Mouse (Mus musculus) CH12.LX (cell line): Measurements from ENCODE around the gene Adtrp. TPM values are rescaled to one million over a fixed set of nuclear protein-coding genes. Genes with fewer than 3 reads are reported as not detected.

Experiments
- DNase-seq: peaks from one replicate; pipeline ENCODE4 v3.0.0-alpha.2; 2013; ENCODE audit errors: extremely low read depth
- H3K27ac ChIP-seq: 2 replicates; pipeline ENCODE4 v1.5.1; 2012; ENCODE audit warnings: low read depth, mild to moderate bottlenecking, control low read depth, moderate library complexity; ENCODE audit not compliant: insufficient read depth
- H3K27me3 ChIP-seq: replicated peaks from 2 replicates; pipeline ENCODE3; 2012; ENCODE audit warnings: inconsistent platforms
- H3K36me3 ChIP-seq, 2 experiments: replicated peaks in 1 of 2; 2 replicates each; pipeline versions ENCODE3 to v1.6.1; 2012; ENCODE audit warnings: inconsistent platforms in 1 of 2, low read length in 1 of 2, mild to moderate bottlenecking in 1 of 2, mixed read lengths in 1 of 2, moderate library complexity in 1 of 2; ENCODE audit not compliant: control insufficient read depth in 1 of 2, insufficient read depth in 1 of 2
- H3K4me1 ChIP-seq, 2 experiments: 2 replicates each; pipeline ENCODE4 v1.6.1; 2012; ENCODE audit warnings: inconsistent platforms in 1 of 2, moderate library complexity in 1 of 2; ENCODE audit not compliant: insufficient read depth in 2 of 2, control insufficient read depth in 1 of 2
- H3K4me2 ChIP-seq: 2 replicates; pipeline ENCODE4 v1.6.1; 2012; ENCODE audit warnings: low read depth, mild to moderate bottlenecking, control low read depth; ENCODE audit not compliant: poor library complexity, insufficient read depth, severe bottlenecking
- H3K4me3 ChIP-seq, 3 experiments: fragments of 150-350 bp in 1 of 3; sonication (generic) in 1 of 3; replicated peaks in 1 of 3; 2 replicates each; pipeline versions ENCODE3 to v1.5.1; 2011 to 2012; ENCODE audit warnings: low read depth in 2 of 3, low read length in 2 of 3, mild to moderate bottlenecking in 2 of 3, moderate library complexity in 2 of 3, control low read depth in 1 of 3, improper control_type of control experiment in 1 of 3, inconsistent platforms in 1 of 3, mixed read lengths in 1 of 3; ENCODE audit not compliant: poor library complexity in 1 of 3
- H3K79me2 ChIP-seq: replicated peaks from 2 replicates; pipeline ENCODE4 v1.6.1; 2012; ENCODE audit warnings: mild to moderate bottlenecking, moderate library complexity; ENCODE audit not compliant: control insufficient read depth, poor library complexity, insufficient read depth, severe bottlenecking; ENCODE audit errors: extremely low read depth
- H3K9ac ChIP-seq: 2 replicates; pipeline ENCODE4 v1.6.1; 2012; ENCODE audit warnings: low read depth, mild to moderate bottlenecking, control low read depth, moderate library complexity; ENCODE audit not compliant: insufficient read depth
- H3K9me3 ChIP-seq: replicated peaks from 2 replicates; pipeline ENCODE3; 2012; ENCODE audit warnings: low read length, inconsistent platforms, mixed read lengths
- BHLHE40 ChIP-seq: IDR thresholded peaks from 2 replicates; pipeline ENCODE4 v1.6.1; 2011; ENCODE audit warnings: mild to moderate bottlenecking, low read depth, low read length, improper control_type of control experiment
- CHD1 ChIP-seq: IDR thresholded peaks from 2 replicates; pipeline ENCODE4 v1.6.1; 2012; ENCODE audit warnings: low read depth, low read length, improper control_type of control experiment, inconsistent platforms
- CTCF ChIP-seq, 2 experiments: IDR thresholded peaks in 1 of 2; conservative IDR thresholded peaks in 1 of 2; 2 replicates each; pipeline ENCODE4 v1.5.1; 2011 to 2012; ENCODE audit warnings: low read depth in 2 of 2, low read length in 2 of 2, improper control_type of control experiment in 1 of 2, inconsistent platforms in 1 of 2, mild to moderate bottlenecking in 1 of 2, moderate library complexity in 1 of 2
- ELF1 ChIP-seq: IDR thresholded peaks from 2 replicates; pipeline ENCODE4 v1.6.1; 2014; ENCODE audit warnings: low read depth, mild to moderate bottlenecking, inconsistent platforms, low read length, improper control_type of control experiment
- JUND ChIP-seq: conservative IDR thresholded peaks from 2 replicates; pipeline ENCODE4 v1.6.1; 2011; ENCODE audit warnings: low read depth, low read length, improper control_type of control experiment
- MAFK ChIP-seq: IDR thresholded peaks from 2 replicates; pipeline ENCODE4 v1.6.1; 2011; ENCODE audit warnings: low read length, improper control_type of control experiment; ENCODE audit not compliant: insufficient replicate concordance
- MAX ChIP-seq: IDR thresholded peaks from 2 replicates; pipeline ENCODE4 v1.6.1; 2011; ENCODE audit warnings: low read length, improper control_type of control experiment
- MAZ ChIP-seq: IDR thresholded peaks from 2 replicates; pipeline ENCODE4 v1.6.1; 2012; ENCODE audit warnings: low read depth, mild to moderate bottlenecking, inconsistent platforms, low read length, improper control_type of control experiment, moderate library complexity
- MEF2A ChIP-seq: IDR thresholded peaks from 2 replicates; pipeline ENCODE4 v1.6.1; 2014; ENCODE audit warnings: low read depth, mild to moderate bottlenecking, inconsistent platforms, low read length, improper control_type of control experiment, borderline replicate concordance
- MXI1 ChIP-seq: IDR thresholded peaks from 2 replicates; pipeline ENCODE4 v1.6.1; 2011; ENCODE audit warnings: mild to moderate bottlenecking, low read depth, low read length, improper control_type of control experiment
- MYC ChIP-seq: IDR thresholded peaks from 2 replicates; pipeline ENCODE4 v1.6.1; 2011; ENCODE audit warnings: low read depth, mild to moderate bottlenecking, improper control_type of control experiment, low read length
- RAD21 ChIP-seq: IDR thresholded peaks from 2 replicates; pipeline ENCODE4 v1.6.1; 2011; ENCODE audit warnings: low read depth, mild to moderate bottlenecking, low read length, improper control_type of control experiment, moderate library complexity
- SMC3 ChIP-seq: IDR thresholded peaks from 2 replicates; pipeline ENCODE4 v1.6.1; 2011; ENCODE audit warnings: low read depth, low read length, improper control_type of control experiment
- UBTF ChIP-seq: IDR thresholded peaks from 2 replicates; pipeline ENCODE4 v1.6.1; 2012; ENCODE audit warnings: low read depth, mild to moderate bottlenecking, inconsistent platforms, low read length, improper control_type of control experiment, moderate library complexity
- ZMIZ1 ChIP-seq: IDR thresholded peaks from 2 replicates; pipeline ENCODE4 v1.6.1; 2012; ENCODE audit warnings: low read depth, mild to moderate bottlenecking, inconsistent platforms, low read length, improper control_type of control experiment
- ZNF384 ChIP-seq: IDR thresholded peaks from 2 replicates; pipeline ENCODE4 v1.6.1; 2012; ENCODE audit warnings: low read depth, low read length, improper control_type of control experiment, inconsistent platforms
- dilution Hi-C: fragments of 300-500 bp; cut with MboI; formaldehyde crosslinking; loops from 2 replicates; pipeline ENCODE4 v1.14.3; 2020; ENCODE audit warnings: low sequenced_read_pairs; ENCODE audit not compliant: extremely low pct_unique_long_range_greater_than_20kb, extremely low pct_ligation_motif_present
- in situ Hi-C: fragments of 300-500 bp; cut with MboI; formaldehyde crosslinking; loops from 3 replicates; pipeline ENCODE4 v1.14.3; 2019; ENCODE audit warnings: low sequenced_read_pairs, low pct_ligation_motif_present, low pct_unique_long_range_greater_than_20kb, mixed read lengths
- polyA plus RNA-seq: library from polyadenylated mRNA; unstranded; fragments of >175 nt; gene quantifications from 2 replicates; pipeline ENCODE4 v1.2.1, GENCODE M21; 2012; ENCODE audit warnings: low read depth; ENCODE audit not compliant: insufficient read length
- total RNA-seq, 2 experiments: library from RNA; depleted of rRNA; stranded (reverse); fragments of 300-350 nt in 1 of 2; fragments of >200 nt in 1 of 2; gene quantifications; 2 replicates each; pipeline ENCODE4 v1.2.3; 2012 to 2014

Gene Adtrp
- total and polyA plus RNA-seq, 3 experiments: 4.2 to 37.1 (median 7.2) TPM

GRCm38 (mm10) chr13:41750481-41750880 lies 97.0 kb downstream of the Adtrp start:
- Histone ChIP-seq H3K27me3 (no peaks in the 10 kb centered on the region), H3K79me2 (no peaks in the 10 kb centered on the region), H3K4me2 (no peak overlapping the region), H3K9ac (no peak overlapping the region), H3K4me3 (no peak overlapping the region), H3K27ac (no peak overlapping the region), H3K9me3 (no peaks in the 10 kb centered on the region), H3K4me1 (peaks cover 16 to 46% of the 10 kb centered on the region in 2 experiments), H3K36me3 (no peaks in the 10 kb centered on the region)
- in situ Hi-C loops: no loop called here
- no peak for TF ChIP-seq SMC3
- peak; percentile 62 for TF ChIP-seq ZNF384
- no peak for DNase-seq
- dilution Hi-C loops: no loop called here

DNA sequence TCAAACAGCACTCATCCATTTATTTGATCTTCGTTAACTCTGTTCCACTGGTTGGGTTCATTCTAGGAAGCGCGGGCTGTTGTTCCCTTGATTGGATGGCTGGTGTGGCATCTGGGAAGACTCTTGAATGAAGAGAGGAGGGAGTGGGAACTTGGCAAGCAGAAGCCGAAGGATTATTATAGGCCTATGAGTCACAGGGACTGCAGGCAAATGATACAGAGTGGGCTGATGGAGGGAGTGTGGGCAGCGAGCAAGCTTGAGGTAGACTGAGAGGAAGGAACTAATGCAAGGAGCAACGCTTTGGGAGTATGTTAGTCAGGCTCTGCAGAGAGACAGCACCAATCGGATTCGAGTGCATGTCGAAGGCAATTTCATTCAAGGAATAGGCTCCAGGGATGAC lies 98.6 kb downstream of the Adtrp start:
- Histone ChIP-seq H3K9me3 (no peaks in the 10 kb centered on the region), H3K4me3 (no peak overlapping the region), H3K79me2 (no peaks in the 10 kb centered on the region), H3K4me1 (peaks cover 16 to 46% of the 10 kb centered on the region in 2 experiments), H3K9ac (no peak overlapping the region), H3K27ac (no peak overlapping the region), H3K36me3 (no peaks in the 10 kb centered on the region), H3K4me2 (no peak overlapping the region), H3K27me3 (no peaks in the 10 kb centered on the region)
- dilution Hi-C loops: no loop called here
- no peak for TF ChIP-seq ELF1
- in situ Hi-C loops: no loop called here
- no peak for DNase-seq

DNA sequence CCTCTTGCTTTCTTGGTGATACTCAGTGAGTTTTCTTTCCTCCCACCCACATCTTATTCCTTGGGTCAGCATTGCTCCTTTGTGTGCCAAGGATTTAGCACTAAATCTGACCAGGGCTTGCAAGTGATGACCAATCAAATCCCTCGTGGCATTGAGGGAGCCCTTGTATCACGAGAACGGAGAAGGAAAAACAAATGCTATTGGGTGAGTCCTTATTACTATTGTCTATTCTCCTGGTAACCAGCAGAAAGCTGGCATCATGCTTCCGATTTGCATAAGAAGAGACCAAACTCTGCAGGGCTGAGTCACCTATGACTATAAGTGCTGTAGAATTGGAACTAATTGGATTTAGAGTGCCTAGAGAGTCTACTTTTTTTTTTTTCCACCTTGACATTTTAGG lies 99.8 kb downstream of the Adtrp start:
- H3K9me3 ChIP-seq: no peaks in the 10 kb centered on the region
- peak overlapping the region; percentile 62; the same call in 1 of the 2 replicates for H3K27ac ChIP-seq
- DNase-seq: peak; percentile 68
- peak overlapping the region; percentile 36; the same call in 1 of the 2 replicates for H3K9ac ChIP-seq
- peaks cover 16 to 43% of the 10 kb centered on the region in 2 experiments for H3K4me1 ChIP-seq
- no peak overlapping the region for H3K4me3 ChIP-seq
- H3K36me3 ChIP-seq: no peaks in the 10 kb centered on the region
- no peaks in the 10 kb centered on the region for H3K79me2 ChIP-seq
- in situ Hi-C loops (no loop called here), dilution Hi-C loops (no loop called here)
- peak overlapping the region; percentile 63 for H3K4me2 ChIP-seq
- TF ChIP-seq MXI1 (no peak), MAFK (no peak), MAZ (no peak), ZNF384 (peak; percentile 81), ZMIZ1 (no peak), BHLHE40 (peak; percentile 7; the same call in 1 of the 2 replicates), CHD1 (no peak), MAX (no peak), MYC (peak; percentile 26; the same call in 1 of the 2 replicates), UBTF (no peak), JUND (0 out of 2 replicates have a peak, but pooled peaks have one; percentile 31), MEF2A (0 out of 2 replicates have a peak, but pooled peaks have one; percentile 15), RAD21 (no peak), CTCF (conservative IDR thresholded peaks at IDR 0.05 in 1 of 2, IDR thresholded peaks at IDR 0.05 in 1 of 2; ENCODE audit: low read depth in 2 of 2, low read length in 2 of 2) (no peak)
- no peaks in the 10 kb centered on the region for H3K27me3 ChIP-seq
